Mouse (Mus musculus): ENCODE measurements around the gene Rassf3. TPM values are rescaled to one million over a fixed set of nuclear protein-coding genes. Genes with fewer than 3 reads are reported as not detected.
A peak's percentile ranks its signal among the peaks of the same experiment; 100 is the strongest.

The Rassf3 gene
- polyA plus RNA-seq (2012; rRNA removed) = 20.4 and 26.2 TPM in 2 replicates

- Histone ChIP-seq H3K27ac (ENCODE audit: insufficient read depth, low read length) (peak within 1 kb of the TSS; percentile 83), H3K4me3 (ENCODE audit: extremely low read depth, insufficient read depth, insufficient read length) (peak within 1 kb of the TSS; percentile 95), H3K4me1 (ENCODE audit: control insufficient read depth, insufficient read depth, insufficient read length) (peaks cover 16% of the 10 kb centered on the region; the same call in 1 of the 2 replicates), H3K36me3 (ENCODE audit: control insufficient read depth, insufficient read depth, low read length) (no peaks in the 10 kb centered on the region), H3K27me3 (ENCODE audit: control insufficient read depth, insufficient read depth, low read length) (no peaks in the 10 kb centered on the region)
- WGBS = under 1% methylated on average over 58 of the region's 62 CpGs
- TF ChIP-seq POLR2A (IDR thresholded peaks at IDR 0.05; ENCODE audit: low read depth, low read length) (peak; percentile 83), CTCF (IDR thresholded peaks at IDR 0.05; ENCODE audit: extremely low read depth, insufficient read depth, insufficient read length, insufficient replicate concordance) (peak; percentile 3; the same call in 1 of the 2 replicates)
- peak; percentile 84 to 96 for DNase-seq (ENCODE audit: low read depth in 1 of 2, low spot score in 2 of 2)
Measured at GRCm38 (mm10) chr10:121476190-121476967, at the start of gene Rassf3. Rassf3 (minus strand) TSS chr10:121476347.

DNA sequence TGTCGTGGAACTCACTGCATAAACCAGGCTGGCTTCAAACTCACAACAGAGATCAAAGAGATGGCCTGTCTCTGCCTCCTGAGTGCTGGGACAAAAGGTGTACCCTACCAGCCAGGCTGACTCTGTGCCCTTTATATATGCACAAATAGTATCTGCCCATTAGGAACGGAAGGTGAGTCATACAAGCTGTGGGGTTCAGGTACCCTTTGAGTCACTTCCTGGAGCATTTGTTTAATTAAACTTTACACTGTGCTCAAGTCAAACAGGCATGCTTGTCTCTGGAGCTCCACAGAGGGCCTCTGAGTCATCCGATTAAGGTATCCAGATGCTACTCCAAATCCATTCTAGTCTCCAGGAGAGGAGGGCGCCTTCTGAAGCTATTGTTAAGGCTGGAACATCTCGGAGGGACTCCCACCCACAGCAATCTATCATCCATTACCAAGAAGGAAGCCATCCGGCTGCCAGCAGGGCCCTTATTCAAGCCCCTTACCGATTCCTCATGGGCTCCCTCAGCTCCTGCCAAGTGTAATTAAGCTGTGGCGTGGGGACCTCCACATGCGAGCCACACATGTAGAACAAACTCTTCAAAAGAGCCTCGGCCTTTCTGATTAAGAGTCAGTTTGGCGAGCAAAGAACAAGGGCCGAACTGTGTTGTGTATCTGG lies 44.9 kb upstream of the Rassf3 start:
- Histone ChIP-seq H3K4me3 (ENCODE audit: extremely low read depth, insufficient read depth, insufficient read length) (no peak overlapping the region), H3K27ac (ENCODE audit: insufficient read depth, low read length) (no peak overlapping the region), H3K4me1 (ENCODE audit: control insufficient read depth, insufficient read depth, insufficient read length) (no peaks in the 10 kb centered on the region), H3K27me3 (ENCODE audit: control insufficient read depth, insufficient read depth, low read length) (no peaks in the 10 kb centered on the region), H3K36me3 (ENCODE audit: control insufficient read depth, insufficient read depth, low read length) (no peaks in the 10 kb centered on the region)
- WGBS = 77% methylated on average over 12 of the region's 12 CpGs
- no peak for DNase-seq (ENCODE audit: low read depth in 1 of 2, low spot score in 2 of 2)
- no peak for TF ChIP-seq CTCF (IDR thresholded peaks at IDR 0.05; ENCODE audit: extremely low read depth, insufficient read depth, insufficient read length, insufficient replicate concordance)
- TF ChIP-seq POLR2A (IDR thresholded peaks at IDR 0.05; ENCODE audit: low read depth, low read length) = no peak

DNA sequence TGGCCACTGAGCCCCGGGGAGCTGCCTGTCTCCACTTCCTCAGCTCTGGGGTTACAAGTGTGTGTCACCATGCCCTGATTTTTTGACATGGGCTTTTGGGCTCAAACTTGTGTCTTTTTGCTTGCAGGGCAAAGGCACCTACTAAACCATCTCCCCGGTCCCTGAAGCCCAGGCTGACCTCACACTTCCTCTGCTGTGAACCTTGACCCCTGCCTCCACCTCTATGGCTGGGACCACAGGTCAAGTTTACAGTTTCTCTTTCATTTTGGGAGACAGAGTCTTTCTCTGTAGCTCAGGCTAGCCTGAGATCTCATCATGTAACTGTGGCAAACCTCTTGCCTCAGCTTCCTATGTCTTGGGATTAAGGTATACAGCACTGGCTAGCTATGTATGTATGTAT lies 43.6 kb upstream of the Rassf3 start:
- Histone ChIP-seq H3K27ac (ENCODE audit: insufficient read depth, low read length) (no peak overlapping the region), H3K27me3 (ENCODE audit: control insufficient read depth, insufficient read depth, low read length) (no peaks in the 10 kb centered on the region), H3K4me1 (ENCODE audit: control insufficient read depth, insufficient read depth, insufficient read length) (no peaks in the 10 kb centered on the region), H3K36me3 (ENCODE audit: control insufficient read depth, insufficient read depth, low read length) (no peaks in the 10 kb centered on the region), H3K4me3 (ENCODE audit: extremely low read depth, insufficient read depth, insufficient read length) (no peak overlapping the region)
- DNase-seq (ENCODE audit: low read depth in 1 of 2, low spot score in 2 of 2) = no peak
- 42% methylated on average over 2 of the region's 2 CpGs for WGBS
- TF ChIP-seq CTCF (IDR thresholded peaks at IDR 0.05; ENCODE audit: extremely low read depth, insufficient read depth, insufficient read length, insufficient replicate concordance) (no peak), POLR2A (IDR thresholded peaks at IDR 0.05; ENCODE audit: low read depth, low read length) (no peak)

DNA sequence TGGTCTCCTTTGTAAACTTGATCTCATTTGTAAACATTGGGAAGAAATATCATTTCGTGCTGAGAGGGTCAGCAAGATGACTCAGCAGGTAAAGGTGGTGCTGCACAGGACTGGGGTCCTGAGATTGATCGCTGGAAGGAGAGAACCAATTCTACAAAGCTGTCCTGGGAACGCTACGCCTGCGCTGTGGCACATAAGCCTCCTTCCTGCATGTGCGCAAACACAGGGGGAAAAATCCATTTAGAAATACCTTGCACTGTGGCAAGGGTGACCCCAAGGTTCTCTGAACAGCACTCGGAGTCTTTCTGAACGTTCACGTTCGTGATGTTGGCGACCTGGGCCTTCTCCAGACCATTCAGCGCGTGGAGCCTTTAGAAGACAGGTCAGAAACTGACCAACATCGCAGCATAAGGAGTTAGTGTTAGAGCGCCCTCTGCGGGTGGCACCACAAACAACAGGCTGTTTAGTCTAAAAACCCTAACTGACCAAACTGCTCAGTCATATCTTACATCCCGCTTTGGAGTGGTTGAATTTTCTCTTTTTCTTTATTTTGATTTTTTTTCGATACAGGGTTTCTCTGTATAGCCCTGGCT lies 40.0 kb upstream of the Rassf3 start:
- H3K4me3 ChIP-seq (ENCODE audit: extremely low read depth, insufficient read depth, insufficient read length) = no peak overlapping the region

DNA sequence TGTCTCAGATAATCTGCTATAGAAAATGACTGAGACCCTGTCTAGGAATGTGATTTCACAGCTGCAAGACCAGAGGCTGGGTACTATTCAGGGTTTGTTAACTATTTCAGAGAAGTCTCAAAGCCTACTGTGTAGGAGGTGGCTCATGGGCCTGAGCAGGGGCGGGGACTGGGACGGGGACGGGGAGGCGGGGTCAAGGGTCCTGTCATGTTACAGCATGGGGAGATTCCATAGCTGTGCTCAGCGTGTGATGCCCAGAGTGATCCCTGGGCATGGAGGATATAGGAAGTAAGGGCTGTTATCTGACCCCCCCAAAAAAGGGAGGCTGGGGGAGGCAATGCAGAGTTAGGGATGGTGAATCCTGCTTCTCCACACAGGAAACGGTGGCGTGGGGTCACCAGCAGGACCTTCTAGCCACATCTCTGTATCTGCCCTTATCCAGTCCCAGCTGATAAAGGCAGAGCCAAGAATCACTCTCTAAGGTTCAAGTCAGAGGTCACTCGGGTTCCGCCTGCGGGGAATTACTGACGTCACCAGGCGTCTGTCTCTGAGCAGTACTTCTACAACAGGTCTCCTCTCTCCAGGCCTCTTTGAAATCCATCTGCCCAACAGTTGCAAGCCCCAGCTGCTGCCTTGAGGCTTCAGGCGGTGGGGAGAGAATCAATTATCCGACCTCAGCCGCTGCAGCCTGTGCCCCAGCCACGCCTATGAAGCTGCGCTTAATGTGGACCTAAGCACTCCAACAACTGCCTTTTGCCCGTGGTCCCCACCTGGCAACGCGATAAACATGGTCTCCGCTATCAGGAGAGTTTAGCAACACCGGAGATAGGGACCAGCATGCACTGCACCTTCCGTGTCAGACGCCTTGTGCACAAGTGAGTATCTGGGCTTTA lies 33.9 kb upstream of the Rassf3 start:
- H3K4me1 ChIP-seq (ENCODE audit: control insufficient read depth, insufficient read depth, insufficient read length) = peaks cover 13% of the 10 kb centered on the region; the same call in 1 of the 2 replicates
- 81% methylated on average over 24 of the region's 24 CpGs for WGBS
- no peak overlapping the region for H3K27ac ChIP-seq (ENCODE audit: insufficient read depth, low read length)
- no peak for TF ChIP-seq CTCF (IDR thresholded peaks at IDR 0.05; ENCODE audit: extremely low read depth, insufficient read depth, insufficient read length, insufficient replicate concordance)
- TF ChIP-seq POLR2A (IDR thresholded peaks at IDR 0.05; ENCODE audit: low read depth, low read length) = no peak
- H3K27me3 ChIP-seq (ENCODE audit: control insufficient read depth, insufficient read depth, low read length) = no peaks in the 10 kb centered on the region
- DNase-seq (ENCODE audit: low read depth in 1 of 2, low spot score in 2 of 2) = no peak
- H3K36me3 ChIP-seq (ENCODE audit: control insufficient read depth, insufficient read depth, low read length) = no peaks in the 10 kb centered on the region
- H3K4me3 ChIP-seq (ENCODE audit: extremely low read depth, insufficient read depth, insufficient read length) = no peak overlapping the region

More for the DNA sequence above, 40.0 kb upstream of the Rassf3 start:
- H3K27me3 ChIP-seq (ENCODE audit: control insufficient read depth, insufficient read depth, low read length) = no peaks in the 10 kb centered on the region
- no peak overlapping the region for H3K27ac ChIP-seq (ENCODE audit: insufficient read depth, low read length)
- peak; percentile 33 to 75 for DNase-seq (ENCODE audit: low read depth in 1 of 2, low spot score in 2 of 2)
- H3K4me1 ChIP-seq (ENCODE audit: control insufficient read depth, insufficient read depth, insufficient read length) = no peaks in the 10 kb centered on the region
- peak; percentile 81; the same call in 1 of the 2 replicates for TF ChIP-seq CTCF (IDR thresholded peaks at IDR 0.05; ENCODE audit: extremely low read depth, insufficient read depth, insufficient read length, insufficient replicate concordance)
- no peak for TF ChIP-seq POLR2A (IDR thresholded peaks at IDR 0.05; ENCODE audit: low read depth, low read length)
- no peaks in the 10 kb centered on the region for H3K36me3 ChIP-seq (ENCODE audit: control insufficient read depth, insufficient read depth, low read length)
- 30% methylated on average over 18 of the region's 18 CpGs for WGBS
